Mouse (Mus musculus): ENCODE measurements around the gene Sorbs1. TPM values are rescaled to one million over a fixed set of nuclear protein-coding genes. Genes with fewer than 3 reads are reported as not detected.

Sorbs1 gene
- polyA plus RNA-seq, 1 experiment from 2014 or later, result 92.0 TPM

- ATAC-seq (ENCODE audit: low FRiP score, low read depth), result no peak
- no peaks in the 10 kb centered on the region for H3K27me3 ChIP-seq
- H3K4me1 ChIP-seq (replicated peaks), result peaks cover 42% of the 10 kb centered on the region
- no peaks in the 10 kb centered on the region for H3K36me3 ChIP-seq
- H3K27ac ChIP-seq (replicated peaks), result no peak overlapping the region
- no peaks in the 10 kb centered on the region for H3K9me3 ChIP-seq
- WGBS, result 26% methylated on average over 9 of the region's 9 CpGs
- no peak overlapping the region for H3K4me3 ChIP-seq
- H3K9ac ChIP-seq, result no peak overlapping the region
- H3K4me2 ChIP-seq, result no peak overlapping the region
Measured at GRCm38 (mm10) chr19:40492902-40493301, 20.7 kb downstream of the Sorbs1 start.

GRCm38 (mm10) chr19:40491442-40491841 is 22.1 kb downstream of the Sorbs1 start:
- Histone ChIP-seq H3K4me1 (replicated peaks) (peaks cover 56% of the 10 kb centered on the region), H3K27ac (replicated peaks) (no peak overlapping the region), H3K36me3 (no peaks in the 10 kb centered on the region), H3K9ac (no peak overlapping the region), H3K27me3 (no peaks in the 10 kb centered on the region), H3K9me3 (no peaks in the 10 kb centered on the region), H3K4me2 (no peak overlapping the region), H3K4me3 (no peak overlapping the region)
- WGBS, result 94% methylated on average over 2 of the region's 2 CpGs
- ATAC-seq (ENCODE audit: low FRiP score, low read depth), result no peak

DNA sequence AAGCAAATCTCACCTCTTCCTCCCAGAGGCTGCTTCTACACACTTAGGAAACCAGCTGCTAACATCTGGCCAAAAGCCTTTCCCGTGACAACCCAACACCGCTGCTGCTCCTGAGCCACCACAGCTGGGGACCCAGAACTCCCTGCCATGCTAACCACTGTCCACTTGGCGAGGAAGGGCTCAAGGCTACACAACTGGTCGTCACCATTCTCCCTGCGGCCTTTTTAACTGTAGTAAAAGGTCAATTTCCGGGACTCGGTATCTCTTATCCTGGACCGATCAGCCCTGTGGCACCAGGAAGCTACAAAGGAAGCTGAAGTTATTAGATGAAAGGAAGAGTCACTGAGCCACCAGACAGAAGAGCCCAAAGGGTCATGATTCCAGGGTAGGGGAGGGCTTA is 22.8 kb downstream of the Sorbs1 start:
- Histone ChIP-seq H3K27ac (replicated peaks) (peak overlapping the region; percentile 12; the same call in 1 of the 2 replicates), H3K9me3 (no peaks in the 10 kb centered on the region)
- 69% methylated on average over 8 of the region's 8 CpGs for WGBS

GRCm38 (mm10) chr19:40489633-40490032 is 23.9 kb downstream of the Sorbs1 start:
- Histone ChIP-seq H3K36me3 (no peaks in the 10 kb centered on the region), H3K9me3 (no peaks in the 10 kb centered on the region), H3K4me1 (replicated peaks) (peaks cover 58% of the 10 kb centered on the region), H3K9ac (no peak overlapping the region), H3K27me3 (no peaks in the 10 kb centered on the region), H3K4me3 (no peak overlapping the region), H3K27ac (replicated peaks) (no peak overlapping the region), H3K4me2 (no peak overlapping the region)
- ATAC-seq (ENCODE audit: low FRiP score, low read depth), result no peak
- 82% methylated on average over 6 of the region's 6 CpGs for WGBS

More for the DNA sequence above, 22.8 kb downstream of the Sorbs1 start:
- Histone ChIP-seq H3K9ac (no peak overlapping the region), H3K4me2 (no peak overlapping the region), H3K4me3 (no peak overlapping the region), H3K36me3 (no peaks in the 10 kb centered on the region), H3K27me3 (no peaks in the 10 kb centered on the region), H3K4me1 (replicated peaks) (peaks cover 58% of the 10 kb centered on the region)
- no peak for ATAC-seq (ENCODE audit: low FRiP score, low read depth)

- no peak overlapping the region for H3K9ac ChIP-seq
- no peak overlapping the region for H3K4me2 ChIP-seq
- H3K27ac ChIP-seq (replicated peaks), result no peak overlapping the region; the same call in 1 of the 2 replicates
- peaks cover 58% of the 10 kb centered on the region for H3K4me1 ChIP-seq (replicated peaks)
- H3K4me3 ChIP-seq, result no peak overlapping the region
- peak; percentile 29; the same call in 1 of the 2 replicates for ATAC-seq (ENCODE audit: low FRiP score, low read depth)
- no peaks in the 10 kb centered on the region for H3K36me3 ChIP-seq
- no peaks in the 10 kb centered on the region for H3K27me3 ChIP-seq
- 57% methylated on average over 8 of the region's 8 CpGs for WGBS
- no peaks in the 10 kb centered on the region for H3K9me3 ChIP-seq
Measured at GRCm38 (mm10) chr19:40488853-40489454, 24.6 kb downstream of the Sorbs1 start.

DNA sequence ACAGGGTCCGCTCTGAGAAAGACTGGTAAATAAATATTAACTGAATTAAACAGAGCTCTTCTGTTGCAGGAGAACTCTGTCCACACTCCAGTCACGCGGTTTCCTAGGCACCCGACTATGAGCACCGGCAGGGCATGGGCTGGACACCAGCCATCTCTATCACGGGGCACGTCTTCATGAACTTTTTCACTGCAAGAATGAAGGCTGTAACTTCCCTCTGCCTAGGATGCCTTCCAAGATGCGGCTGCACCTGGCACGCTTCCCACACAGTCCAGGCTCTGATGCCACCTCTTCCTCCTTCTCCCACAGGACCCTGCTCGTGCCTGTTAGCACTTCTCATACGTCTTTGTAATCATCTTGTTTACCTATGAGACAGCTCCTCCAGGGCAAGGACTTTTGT is 26.0 kb downstream of the Sorbs1 start:
- no peak overlapping the region for H3K4me2 ChIP-seq
- H3K27me3 ChIP-seq, result no peaks in the 10 kb centered on the region
- H3K36me3 ChIP-seq, result no peaks in the 10 kb centered on the region
- H3K9me3 ChIP-seq, result no peaks in the 10 kb centered on the region
- H3K4me1 ChIP-seq (replicated peaks), result peaks cover 48% of the 10 kb centered on the region
- H3K4me3 ChIP-seq, result no peak overlapping the region
- no peak overlapping the region for H3K9ac ChIP-seq
- peak overlapping the region; percentile 17; the same call in 1 of the 2 replicates for H3K27ac ChIP-seq (replicated peaks)
- 51% methylated on average over 11 of the region's 11 CpGs for WGBS
- peak; percentile 42; the same call in 1 of the 2 replicates for ATAC-seq (ENCODE audit: low FRiP score, low read depth)

DNA sequence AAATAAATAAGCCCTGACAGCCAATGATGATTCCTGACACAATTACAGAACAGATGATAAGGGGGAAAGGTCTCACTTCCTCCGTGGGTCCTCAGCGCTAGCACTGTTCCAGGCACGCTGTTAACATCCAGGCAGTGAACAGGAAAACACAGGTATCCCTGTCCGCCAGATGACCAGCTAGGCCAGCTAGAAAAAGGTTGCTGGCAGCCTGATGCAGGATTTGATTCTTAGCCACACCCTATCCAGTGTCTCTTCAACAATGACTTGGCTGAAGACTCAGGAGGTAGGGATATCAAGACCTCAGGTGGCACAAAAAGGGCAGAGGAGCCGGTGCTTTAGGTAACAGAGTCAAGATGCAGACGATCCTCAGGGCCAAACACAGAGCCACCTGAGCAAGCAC is 32.5 kb downstream of the Sorbs1 start:
- Histone ChIP-seq H3K27ac (replicated peaks) (no peak overlapping the region), H3K27me3 (no peaks in the 10 kb centered on the region), H3K4me2 (no peak overlapping the region), H3K4me1 (replicated peaks) (peaks cover 33% of the 10 kb centered on the region), H3K9ac (no peak overlapping the region), H3K36me3 (no peaks in the 10 kb centered on the region), H3K9me3 (no peaks in the 10 kb centered on the region), H3K4me3 (no peak overlapping the region)
- ATAC-seq (ENCODE audit: low FRiP score, low read depth), result no peak
- 80% methylated on average over 6 of the region's 6 CpGs for WGBS

DNA sequence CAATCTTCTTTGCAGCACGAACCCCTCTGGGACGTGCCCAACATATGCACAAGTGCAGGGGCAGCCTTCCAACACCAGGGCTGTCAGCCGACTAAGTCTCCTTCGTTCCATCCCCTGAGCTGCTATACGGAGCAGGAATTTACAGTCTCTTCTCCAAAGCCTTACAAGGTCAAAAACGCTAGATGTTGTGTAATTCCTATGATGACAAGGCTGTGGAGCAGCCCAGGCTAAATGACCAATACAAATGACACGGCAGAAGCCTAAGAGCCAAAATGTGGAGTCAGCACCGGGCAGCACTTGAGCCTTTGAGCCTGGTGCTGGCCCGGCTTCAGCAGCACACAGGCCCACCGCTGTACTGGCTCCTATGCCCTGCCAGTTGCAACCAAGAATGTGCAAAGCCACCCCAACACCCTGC is 35.4 kb downstream of the Sorbs1 start:
- ATAC-seq (ENCODE audit: low FRiP score, low read depth), result peak; percentile 65
- H3K27me3 ChIP-seq, result no peaks in the 10 kb centered on the region
- 58% methylated on average over 10 of the region's 10 CpGs for WGBS
- H3K9me3 ChIP-seq, result no peaks in the 10 kb centered on the region
- peak overlapping the region; percentile 9 for H3K27ac ChIP-seq (replicated peaks)
- H3K36me3 ChIP-seq, result no peaks in the 10 kb centered on the region
- peaks cover 38% of the 10 kb centered on the region for H3K4me1 ChIP-seq (replicated peaks)
- no peak overlapping the region for H3K4me2 ChIP-seq
- no peak overlapping the region for H3K4me3 ChIP-seq
- H3K9ac ChIP-seq, result no peak overlapping the region

- Histone ChIP-seq H3K4me1 (replicated peaks) (peaks cover 39% of the 10 kb centered on the region), H3K27me3 (no peaks in the 10 kb centered on the region), H3K4me2 (no peak overlapping the region), H3K9ac (no peak overlapping the region), H3K36me3 (no peaks in the 10 kb centered on the region), H3K4me3 (no peak overlapping the region), H3K9me3 (no peaks in the 10 kb centered on the region), H3K27ac (replicated peaks) (peak overlapping the region; percentile 9)
- 69% methylated on average over 5 of the region's 5 CpGs for WGBS
- peak; percentile 31; the same call in 1 of the 2 replicates for ATAC-seq (ENCODE audit: low FRiP score, low read depth)
Measured at GRCm38 (mm10) chr19:40477445-40477941, 36.1 kb downstream of the Sorbs1 start.

- no peak overlapping the region for H3K4me2 ChIP-seq
- H3K36me3 ChIP-seq, result no peaks in the 10 kb centered on the region
- H3K4me3 ChIP-seq, result no peak overlapping the region
- 88% methylated on average over 4 of the region's 4 CpGs for WGBS
- H3K9ac ChIP-seq, result no peak overlapping the region
- H3K27ac ChIP-seq (replicated peaks), result no peak overlapping the region
- no peaks in the 10 kb centered on the region for H3K27me3 ChIP-seq
- H3K4me1 ChIP-seq (replicated peaks), result peaks cover 49% of the 10 kb centered on the region
- ATAC-seq (ENCODE audit: low FRiP score, low read depth), result no peak
- H3K9me3 ChIP-seq, result no peaks in the 10 kb centered on the region
Measured at GRCm38 (mm10) chr19:40476491-40476890, 37.1 kb downstream of the Sorbs1 start.

DNA sequence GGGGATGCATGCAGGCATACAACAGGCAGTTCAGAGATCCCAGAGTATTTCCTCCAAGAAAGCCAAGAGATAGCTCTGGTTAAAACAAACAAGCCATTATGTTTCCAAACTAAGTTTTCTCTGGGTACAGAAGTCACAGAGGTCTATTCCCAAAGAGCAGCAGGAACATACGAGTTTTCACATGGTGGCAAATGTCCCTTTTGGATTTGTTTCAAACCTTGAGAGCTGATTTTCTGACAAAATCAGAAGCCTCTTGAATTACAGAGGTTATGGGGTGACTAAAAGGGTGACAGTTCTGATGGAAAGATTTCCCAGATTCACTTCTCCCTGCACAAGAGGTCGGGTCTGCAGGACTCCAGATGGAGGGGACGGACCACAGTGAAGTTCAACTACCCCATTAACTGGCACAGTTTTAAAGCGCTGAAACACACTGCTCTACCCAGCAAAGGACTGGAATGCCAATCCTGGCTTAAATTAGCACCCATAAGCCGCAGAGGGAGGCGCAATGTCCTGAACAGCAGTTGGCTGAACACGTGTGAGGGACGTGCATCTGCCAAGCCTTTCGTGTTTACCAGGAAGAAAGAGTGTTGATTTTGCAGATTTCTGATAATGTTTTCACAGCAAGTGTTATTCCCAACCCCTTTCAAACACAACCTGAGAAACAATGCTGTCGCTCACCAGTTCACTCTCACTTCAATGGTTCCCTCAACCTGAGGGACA is 41.9 kb downstream of the Sorbs1 start:
- WGBS, result 81% methylated on average over 10 of the region's 10 CpGs
- H3K27ac ChIP-seq (replicated peaks), result peak overlapping the region; percentile 21; the same call in 1 of the 2 replicates

DNA sequence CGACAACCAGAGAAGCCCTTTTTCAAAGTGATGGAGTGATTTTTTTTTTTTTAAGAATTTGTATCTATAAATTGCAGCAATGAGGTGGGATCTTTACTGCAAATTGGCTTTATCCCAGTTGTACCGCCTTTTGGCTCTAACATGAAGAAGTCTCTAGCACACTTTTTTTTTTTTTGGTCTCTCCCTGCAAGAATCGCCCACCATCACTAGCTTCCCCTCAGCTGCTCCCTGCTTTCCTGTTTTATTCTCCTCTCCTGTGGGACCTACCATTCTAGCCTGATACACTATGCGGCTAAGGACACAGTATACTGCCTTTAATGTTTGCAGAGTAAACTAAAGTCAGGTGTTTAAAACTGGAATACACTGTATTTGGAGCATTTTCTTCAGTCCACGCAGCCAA is 43.8 kb downstream of the Sorbs1 start:
- no peak overlapping the region for H3K4me2 ChIP-seq
- no peak overlapping the region for H3K9ac ChIP-seq
- H3K4me3 ChIP-seq, result no peak overlapping the region
- no peaks in the 10 kb centered on the region for H3K36me3 ChIP-seq
- H3K27me3 ChIP-seq, result no peaks in the 10 kb centered on the region
- no peak overlapping the region for H3K27ac ChIP-seq (replicated peaks)
- H3K4me1 ChIP-seq (replicated peaks), result peaks cover 42% of the 10 kb centered on the region
- 81% methylated on average over 5 of the region's 5 CpGs for WGBS
- no peak for ATAC-seq (ENCODE audit: low FRiP score, low read depth)
- H3K9me3 ChIP-seq, result no peaks in the 10 kb centered on the region

More for the DNA sequence above, 41.9 kb downstream of the Sorbs1 start:
- Histone ChIP-seq H3K4me1 (replicated peaks) (peaks cover 32% of the 10 kb centered on the region), H3K36me3 (no peaks in the 10 kb centered on the region), H3K27me3 (no peaks in the 10 kb centered on the region), H3K4me3 (no peak overlapping the region), H3K9me3 (no peaks in the 10 kb centered on the region), H3K4me2 (no peak overlapping the region), H3K9ac (no peak overlapping the region)
- no peak for ATAC-seq (ENCODE audit: low FRiP score, low read depth)
